Mouse (Mus musculus): ENCODE data around the gene Kdm4d.

DNA sequence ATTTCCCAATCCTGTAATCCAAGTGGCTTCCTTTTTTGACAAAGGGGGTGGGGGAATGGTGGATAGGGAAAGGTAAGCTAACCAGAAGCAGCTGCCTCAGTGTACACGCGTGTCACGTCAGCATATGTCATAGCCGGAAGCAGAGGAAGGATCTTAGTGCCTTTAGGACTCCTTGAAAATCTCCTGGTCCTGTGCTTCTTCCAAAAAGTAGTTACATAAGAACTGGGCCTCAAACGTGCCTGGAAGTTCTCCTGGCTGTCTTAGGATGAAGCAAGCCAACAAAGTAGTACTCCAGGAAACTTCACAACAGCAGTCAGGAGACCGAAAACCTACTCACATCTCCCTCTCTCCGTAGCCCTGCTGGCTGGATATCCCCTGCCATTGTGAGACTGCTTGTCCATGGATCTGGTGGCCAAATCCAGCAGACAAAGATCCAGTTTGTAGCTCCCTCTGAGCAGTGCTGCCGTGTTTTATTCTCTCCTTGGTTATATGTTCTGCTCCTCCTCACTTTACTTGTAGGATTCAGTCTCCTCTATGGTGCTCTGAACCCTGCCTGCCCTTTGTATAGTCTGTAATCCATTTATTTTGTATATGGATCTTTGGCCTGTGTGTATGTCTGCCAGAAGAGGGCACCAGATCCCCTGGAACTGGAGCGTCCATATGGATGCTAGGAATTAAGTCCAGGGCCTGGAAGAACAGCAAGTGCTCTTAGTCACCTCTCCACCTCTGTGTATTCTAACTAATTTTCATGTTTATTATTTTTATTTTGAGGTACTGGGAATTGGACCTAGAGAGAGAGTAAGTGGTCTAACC lies 12.6 kb upstream of the Kdm4d start:
- TF ChIP-seq CTCF (IDR thresholded peaks at IDR 0.05; ENCODE audit: low read depth), result peak; percentile 64
- no peak for TF ChIP-seq EP300 (IDR thresholded peaks at IDR 0.05; ENCODE audit: low read depth)

All from liver, postnatal 0 days (tissue).